Mouse (Mus musculus): ENCODE results near the gene Gm5678.
A peak's percentile ranks its signal among the peaks of the same experiment; 100 is the strongest.

The Gm5678 gene

DNA sequence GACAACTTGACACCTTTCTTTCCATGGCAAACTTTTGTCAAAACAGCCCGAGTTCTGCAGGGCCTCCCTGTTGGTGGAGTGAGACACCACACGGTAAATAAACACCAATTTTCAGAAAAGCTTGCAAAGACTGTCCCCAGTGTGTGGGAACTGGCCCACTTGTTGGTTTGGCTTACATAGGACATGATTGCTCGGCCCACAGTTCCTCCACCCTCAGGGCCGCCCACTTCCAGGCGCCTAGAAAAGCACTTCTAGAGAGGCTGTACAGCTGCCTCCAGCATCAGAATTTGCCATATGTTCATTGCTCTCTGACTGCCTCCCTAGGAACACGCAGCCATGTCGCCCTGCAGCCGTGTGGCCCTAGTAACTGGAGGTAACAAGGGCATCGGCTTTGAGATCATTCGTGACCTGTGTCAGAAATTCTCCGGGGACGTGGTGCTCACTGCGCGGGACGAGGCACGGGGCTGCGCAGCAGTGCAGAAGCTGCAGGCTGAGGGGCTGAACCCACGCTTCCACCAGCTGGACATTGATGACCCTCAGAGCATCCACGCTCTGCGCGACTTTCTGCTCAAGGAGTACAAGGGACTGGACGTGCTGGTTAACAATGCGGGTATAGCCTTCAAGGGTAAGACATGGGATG lies at the start of gene Gm5678:
Gene Gm5678 (plus strand): TSS at position 337 of the 640 bp plus-strand sequence.
- no peak for DNase-seq

DNA sequence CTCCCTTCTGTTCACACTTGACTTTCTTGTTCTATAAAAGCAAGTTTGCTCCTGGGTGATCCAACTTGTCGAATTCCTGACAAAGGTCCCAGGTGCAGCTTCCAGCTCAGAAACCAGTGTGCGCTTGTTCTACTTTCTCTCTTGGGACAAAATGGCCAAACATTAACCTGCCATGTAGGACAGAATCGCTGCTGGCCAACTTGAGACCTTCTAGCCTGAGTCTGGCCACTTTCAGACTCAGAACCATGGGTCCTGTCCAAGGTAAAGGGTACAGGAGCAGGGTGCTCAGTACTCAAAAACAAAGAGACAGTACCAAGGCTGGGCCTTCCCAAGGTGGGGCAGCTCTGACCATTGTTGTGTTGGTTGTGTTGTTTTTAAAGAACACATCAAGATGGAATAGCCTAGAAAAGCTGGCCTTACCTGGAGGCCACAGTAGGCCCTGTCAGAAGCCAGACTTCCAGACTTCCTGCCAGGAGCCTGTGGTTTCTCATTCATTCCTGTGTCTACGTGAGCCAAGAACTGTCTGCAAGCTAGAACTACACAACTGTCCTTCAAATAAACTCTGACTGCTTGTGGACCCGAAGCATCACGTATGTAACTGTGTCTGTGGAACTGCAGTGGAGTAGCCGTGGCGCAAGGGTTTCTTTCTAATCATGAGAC lies 49.4 kb upstream of the Gm5678 start:
- DNase-seq = no peak

DNA sequence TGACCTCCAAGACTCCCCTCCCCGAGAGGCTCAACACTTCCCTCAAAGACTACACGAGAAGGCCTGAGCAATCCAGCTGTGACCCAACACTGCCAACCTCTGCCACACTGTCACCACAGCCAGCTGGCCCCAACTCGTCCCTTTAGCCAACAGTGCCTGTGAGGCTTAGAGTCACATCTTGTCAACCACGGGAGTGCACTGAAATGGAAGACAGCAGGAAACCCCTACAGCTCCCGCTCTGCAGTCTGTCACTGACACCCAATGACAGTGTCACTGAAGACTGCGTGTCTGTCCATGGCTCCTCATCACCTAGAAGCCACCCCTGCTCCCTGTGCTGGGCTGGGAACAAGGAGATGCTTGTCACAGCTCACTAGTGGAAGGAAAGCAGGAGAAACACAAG lies 46.8 kb upstream of the Gm5678 start:
- DNase-seq = no peak

DNA sequence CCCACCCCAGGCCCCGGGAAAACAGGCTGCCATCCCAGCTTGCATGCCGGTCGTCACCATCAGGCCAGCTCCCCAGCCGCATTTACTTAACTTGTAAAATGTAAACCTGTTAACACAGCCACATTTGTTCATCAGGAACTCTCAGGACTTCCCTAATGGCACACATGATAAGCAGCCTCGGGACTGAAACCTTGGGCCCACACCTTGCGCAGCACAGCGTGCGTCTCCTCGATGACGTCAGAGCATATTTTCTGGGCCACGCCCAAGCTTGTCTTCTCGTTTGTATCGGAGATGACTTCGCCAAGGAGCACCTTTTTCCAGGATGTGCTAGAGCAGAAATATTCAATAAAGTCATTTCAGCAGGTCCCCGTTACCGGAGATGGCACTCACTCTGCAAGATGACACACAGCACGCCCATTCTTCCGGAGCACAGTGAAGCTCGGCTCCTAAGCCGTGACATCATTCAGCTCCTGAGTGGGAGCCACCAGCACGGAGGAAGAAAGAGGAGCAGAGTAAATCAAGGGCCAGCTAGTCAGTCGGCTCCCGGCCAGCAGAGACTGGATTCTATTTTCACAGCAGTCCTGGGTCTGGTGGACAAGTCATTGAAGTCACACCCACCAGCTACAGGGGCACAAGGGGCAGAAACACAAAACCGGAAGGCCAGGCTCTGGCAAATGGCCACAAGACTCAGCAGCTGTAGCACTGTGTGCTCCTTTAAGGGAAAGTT lies 42.8 kb upstream of the Gm5678 start:
- no peak for DNase-seq

DNA sequence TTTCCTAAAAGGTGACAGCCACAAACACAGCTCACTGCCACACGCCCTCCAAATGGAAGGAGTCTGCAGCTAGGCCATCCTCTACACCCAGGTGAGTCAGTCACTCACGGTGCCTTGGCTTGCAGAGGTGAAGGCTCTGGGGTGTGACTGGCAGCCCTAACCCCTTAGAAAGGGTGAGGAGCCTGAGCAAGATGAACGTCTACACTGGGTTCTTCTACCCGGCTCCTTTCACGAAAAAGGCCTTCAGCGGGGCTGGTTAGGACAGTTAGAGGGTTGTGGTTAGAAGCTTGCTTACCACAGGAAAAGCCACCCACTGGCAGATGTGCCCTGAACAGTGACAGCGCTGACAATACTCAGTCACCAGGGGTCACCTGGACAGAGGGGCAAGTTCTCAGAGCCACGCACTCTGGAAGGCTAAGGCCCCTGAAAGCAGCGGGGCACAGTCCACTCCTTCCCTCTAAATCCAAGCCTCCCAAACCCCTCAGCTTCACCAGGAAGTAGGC lies 42.1 kb upstream of the Gm5678 start:
- peak; percentile 49 for DNase-seq

DNA sequence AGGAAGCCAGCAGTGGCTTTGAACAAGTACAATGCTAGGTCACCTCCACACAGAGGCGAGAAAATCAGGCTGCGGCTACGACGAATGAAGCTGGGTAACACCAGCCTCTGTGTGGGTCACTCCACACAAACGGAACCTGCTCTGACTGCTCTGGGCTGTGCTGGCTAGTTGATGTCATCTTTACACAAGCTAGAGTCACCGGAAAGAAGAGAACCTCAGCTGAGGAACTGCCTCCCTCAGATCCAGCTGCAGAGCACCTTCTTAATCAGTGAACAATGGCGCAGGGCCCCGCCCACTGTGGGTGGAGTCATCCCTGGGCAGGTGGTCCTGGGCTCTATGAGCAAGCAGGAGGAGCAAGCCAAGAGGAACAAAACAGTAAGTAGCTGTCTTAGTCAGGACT lies 41.5 kb upstream of the Gm5678 start:
- DNase-seq = peak; percentile 88

DNA sequence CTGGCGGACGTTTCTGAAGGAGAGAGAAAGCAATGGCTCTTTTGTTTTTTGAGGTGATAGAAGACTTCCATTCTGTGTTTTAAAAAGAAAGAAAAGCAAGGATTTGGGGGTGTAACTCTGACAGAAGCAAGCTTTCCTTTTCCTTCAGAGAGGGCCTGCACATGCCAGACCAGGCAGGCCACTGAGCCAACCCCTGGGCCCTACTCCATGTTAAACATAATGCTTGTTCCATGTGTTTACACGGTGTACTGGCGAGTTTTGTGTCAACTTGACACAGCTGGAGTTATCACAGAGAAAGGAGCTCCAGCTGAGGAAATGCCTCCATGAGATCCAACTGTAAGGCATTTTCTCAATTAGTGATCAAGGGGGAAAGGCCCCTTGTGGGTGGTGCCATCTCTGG lies 39.6 kb upstream of the Gm5678 start:
- DNase-seq = no peak

DNA sequence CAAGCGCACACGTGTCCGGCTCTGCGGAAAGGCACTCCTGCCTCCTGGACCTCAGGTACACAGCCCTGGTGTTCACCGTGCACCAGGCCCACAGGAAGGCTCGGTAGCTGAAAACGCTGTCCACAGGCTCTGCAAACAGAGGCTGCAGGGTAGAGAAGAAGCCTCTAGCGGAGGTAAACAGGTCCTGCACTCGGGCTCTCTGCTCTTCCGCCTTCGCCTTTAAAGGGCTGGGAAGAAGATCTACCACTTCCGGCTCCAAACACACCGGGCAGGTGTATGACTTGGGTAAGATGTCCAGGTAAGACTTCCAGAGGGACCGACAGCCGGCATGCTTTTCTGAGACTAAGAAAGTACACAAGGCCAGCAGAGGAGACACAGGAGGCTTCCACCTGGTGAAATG lies 37.0 kb upstream of the Gm5678 start:
- DNase-seq = no peak

DNA sequence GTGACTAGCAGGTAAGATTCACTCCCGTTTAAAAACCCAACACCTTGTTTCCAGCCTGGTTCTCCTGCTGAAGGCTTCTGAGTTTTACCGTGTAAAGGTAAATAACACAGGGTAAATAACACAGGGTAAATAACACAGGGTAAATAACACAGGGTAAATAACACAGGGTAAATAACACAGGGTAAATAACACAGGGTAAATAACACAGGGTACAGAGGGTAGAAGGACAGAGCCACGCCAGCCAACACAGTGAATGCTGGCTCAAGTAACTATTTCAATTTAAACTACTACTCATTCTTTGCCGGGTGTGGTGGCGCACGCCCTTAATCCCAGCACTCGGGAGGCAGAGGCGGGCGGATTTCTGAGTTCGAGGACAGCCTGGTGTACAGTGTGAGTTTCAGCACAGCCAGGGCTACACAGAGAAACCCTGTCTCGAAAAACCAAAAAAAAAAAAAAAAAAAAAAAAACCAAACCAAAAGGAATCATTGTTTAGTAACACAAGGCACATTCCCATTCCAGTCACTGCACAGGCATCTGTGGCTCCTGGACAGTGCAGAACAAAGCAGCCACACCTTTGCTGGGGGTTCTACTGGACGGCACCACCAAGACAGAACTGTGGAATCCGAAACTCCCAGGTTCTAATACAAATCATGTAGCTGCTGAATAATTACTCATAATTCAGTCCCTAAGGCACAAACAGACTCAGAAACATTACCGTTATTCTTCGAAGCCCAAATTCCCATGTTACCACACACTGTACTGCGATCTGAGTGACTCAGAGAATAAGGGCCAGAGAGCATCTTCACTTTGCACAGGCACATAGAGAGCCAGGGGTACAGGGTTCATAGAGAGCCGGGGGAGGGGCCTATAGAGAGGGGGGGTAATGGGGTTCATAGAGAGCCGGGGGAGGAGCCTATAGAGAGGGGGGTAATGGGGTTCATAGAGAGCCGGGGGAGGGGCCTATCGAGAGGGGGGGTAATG lies 36.2 kb upstream of the Gm5678 start:
- DNase-seq = no peak

DNA sequence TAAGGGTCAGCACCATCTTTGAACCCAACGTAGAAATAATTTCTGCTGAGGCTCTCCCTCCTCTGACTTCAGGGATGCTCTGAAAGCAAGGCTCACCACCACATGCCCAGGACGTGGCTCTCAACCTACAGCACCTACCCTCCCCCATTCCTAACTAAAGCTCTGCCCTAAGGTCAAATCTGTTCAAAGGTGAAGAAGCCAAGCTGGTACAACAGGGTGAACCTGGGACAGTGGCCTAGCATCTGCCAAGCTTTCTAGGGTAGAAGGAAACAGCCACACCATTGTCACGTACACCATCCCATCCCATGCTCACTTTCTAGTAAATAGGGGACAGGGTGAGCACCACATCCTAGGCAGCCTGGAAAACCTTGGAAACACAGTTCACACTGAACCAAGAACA lies 35.2 kb upstream of the Gm5678 start:
- no peak for DNase-seq

DNA sequence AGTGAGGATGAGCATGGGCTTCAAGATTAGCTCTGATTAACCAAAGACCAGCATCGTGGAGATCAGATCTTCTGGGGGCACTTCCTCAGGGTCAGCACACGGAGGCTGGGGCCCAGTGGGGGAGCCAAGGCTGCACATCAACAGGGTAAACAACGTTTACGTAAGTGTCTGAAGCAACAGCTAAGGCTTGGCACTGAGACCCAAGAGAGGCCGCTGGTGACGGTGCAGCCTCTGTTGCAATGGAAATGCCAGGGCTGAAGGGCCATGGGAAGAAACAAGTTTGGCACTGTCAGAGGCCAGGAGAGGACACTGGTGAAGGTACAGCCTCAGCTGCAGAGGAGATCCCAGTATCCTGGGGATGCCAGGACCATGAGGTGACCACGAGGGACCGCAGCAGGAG lies 34.5 kb upstream of the Gm5678 start:
- no peak for DNase-seq

DNA sequence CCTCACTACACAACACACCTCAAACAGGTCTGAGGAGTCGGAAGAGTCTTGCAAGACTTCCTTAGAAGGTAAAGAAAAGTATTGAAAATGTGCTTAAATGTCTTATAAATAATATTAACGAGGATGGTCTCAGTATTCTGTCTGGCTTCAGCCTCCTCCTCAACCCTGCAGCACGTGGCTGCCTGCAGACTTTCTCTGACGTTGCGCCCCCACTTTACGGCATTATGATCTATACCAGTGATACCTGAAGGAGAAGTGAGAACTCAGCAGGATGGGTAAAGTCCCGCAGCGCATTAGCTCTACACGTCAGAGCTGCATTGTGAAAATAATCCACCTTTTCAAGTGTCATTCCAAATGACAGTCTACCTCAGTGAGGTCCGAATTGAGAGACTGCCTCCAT lies 33.4 kb upstream of the Gm5678 start:
- no peak for DNase-seq

DNA sequence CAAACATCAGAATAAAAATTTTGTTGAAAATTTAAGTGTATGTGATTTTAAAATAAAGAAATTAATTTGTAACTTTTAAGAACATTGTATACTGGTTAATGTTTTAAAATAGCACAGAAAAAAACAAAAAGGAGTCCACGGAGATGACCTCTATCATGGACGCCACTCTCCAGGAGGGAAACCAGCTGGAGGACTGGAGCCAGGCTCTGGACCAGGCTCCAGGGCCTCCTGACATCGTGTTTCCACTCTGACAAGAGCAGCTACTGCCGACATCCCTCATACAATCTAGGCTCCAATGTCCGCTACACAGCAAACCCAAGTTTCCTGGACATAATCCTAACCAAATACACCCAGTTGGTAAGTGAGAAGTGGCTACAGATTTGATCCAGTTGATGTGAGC lies 32.1 kb upstream of the Gm5678 start:
- DNase-seq = no peak

DNA sequence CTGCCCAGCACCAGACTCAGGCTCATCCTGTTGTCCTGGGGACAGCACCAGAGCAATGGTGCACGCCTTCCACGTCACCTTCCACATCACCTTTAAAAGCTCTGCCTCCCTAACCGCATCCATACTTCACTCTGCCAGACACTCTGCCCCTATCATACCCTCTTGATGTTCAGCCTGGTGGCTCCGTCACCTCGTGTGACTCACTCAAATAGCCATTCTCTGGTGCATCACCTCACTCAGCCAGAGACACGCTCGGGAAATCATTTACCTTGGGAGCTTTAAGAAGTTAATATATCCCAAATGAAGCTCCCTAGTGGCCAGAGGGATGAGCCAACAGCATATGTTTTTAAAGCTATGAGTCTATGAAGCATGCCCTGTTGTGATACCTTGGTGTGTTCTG lies 31.1 kb upstream of the Gm5678 start:
- DNase-seq = no peak

DNA sequence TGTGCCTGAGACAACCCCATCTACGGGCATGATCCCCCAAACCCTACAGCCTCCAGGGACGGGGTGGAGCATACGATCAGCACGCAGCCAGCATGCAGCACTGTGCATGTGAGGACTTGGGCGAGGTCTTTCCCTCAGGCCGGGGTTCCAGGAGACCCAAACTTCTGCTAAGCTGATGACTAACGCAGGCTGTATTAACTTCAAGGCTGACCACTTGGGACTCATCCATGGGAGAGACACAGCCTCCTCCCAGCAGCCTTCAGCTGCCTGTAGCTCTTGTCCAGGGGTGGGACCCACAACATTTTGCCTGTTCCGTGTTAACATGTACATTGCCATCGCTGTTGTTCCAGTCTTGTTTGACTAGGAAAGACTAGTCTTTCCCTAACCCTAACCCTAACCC lies 30.3 kb upstream of the Gm5678 start:
- no peak for DNase-seq

DNA sequence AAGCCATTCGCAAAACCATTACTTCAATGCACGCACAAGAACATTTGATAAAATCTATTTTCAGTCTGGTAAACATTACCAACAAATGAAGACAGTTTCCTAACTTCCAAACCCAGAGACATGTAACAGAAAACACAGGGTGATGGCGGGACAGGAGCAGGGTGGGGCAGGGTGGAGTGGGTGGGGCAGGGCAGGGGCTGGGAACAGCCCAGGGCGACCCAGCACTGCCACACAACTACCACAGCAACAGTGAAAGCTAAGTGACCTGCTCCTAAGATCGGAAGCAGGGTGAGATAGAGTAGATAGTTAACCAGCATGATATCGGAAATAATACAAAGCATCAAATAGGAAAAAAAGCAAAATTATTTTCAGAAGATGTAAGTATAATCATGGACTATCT lies 28.4 kb upstream of the Gm5678 start:
- no peak for DNase-seq

DNA sequence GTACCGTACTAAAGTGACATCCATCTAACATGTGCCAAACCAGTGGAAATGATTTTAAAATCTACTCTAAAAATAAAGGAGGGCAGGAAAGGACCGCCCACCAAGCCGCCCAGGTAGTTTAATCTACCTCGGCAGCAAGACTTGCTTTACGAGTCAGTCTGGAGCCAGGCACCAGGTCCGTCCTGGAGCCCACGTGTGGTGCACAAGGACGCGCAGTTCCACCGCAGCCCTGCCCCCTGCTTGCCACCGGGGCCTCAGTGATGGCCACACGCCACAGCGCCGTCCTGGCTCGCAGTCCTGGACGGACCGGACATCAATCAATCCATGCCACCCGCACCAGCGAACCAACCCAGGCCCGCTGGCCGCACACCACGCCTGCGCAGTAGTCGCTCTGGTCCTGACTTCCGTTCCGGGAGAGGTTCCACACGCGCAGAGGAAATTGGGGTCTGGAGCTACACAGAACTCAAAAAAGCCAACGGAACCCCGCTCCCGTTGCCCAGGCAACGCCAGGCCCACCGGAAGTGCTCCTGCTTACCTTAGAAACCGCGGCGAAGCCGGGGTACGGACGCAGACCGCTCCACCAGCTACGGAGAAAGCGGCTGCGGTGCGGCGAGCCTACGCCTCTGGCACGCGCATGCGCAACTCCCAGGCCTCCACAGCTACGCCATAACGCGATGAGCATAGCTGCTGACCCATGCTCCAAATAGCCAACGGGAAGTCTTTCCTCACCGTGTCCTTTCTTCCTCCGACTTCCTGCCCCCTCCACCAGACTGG lies 24.3 kb upstream of the Gm5678 start, which contains the start of gene Setd4:
Gene Setd4 (minus strand): TSS at position 625 of the 774 bp plus-strand sequence.
- DNase-seq = peak; percentile 88

DNA sequence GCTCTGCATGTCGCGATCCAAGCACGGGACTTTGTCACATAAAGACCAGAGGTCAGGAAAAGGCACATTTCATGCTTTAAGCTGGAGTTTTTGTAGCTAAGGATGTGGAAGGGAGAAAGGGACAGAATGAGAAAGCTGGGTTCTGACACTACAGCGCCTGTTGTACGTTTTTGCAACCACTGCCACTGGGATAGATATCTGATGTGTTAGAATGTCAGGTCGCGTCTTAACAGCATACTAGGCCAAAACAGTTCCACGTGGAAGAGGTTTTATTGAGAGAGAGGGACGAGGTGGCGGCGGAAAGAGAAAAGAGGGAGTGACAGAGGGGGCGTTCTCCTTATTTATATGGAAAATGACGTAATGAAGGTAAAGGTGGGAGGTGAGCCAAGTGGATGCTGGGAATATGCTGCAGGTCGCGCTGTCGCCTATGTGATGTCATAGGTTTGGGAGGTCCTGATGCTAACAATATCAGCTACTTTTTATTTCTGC lies 23.4 kb upstream of the Gm5678 start:
- DNase-seq = no peak

DNA sequence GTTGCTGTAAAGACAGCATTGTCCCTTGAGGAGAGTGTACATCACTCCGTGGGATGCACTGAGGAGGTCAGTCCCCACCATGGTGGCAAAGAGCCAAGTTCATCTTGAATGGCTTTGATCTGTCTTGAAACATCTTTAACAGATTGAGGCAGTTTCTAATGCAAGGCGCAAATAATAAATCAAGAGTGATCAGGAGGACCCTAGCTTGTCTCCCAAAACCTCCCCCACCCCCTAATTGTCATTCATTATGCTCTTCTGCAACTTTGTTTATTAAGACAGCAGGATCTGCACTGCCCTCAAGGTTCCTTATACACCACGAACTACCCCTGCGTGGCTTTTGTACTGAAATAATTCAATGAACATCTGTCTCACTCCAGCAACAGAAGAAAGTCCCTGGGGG lies 22.3 kb upstream of the Gm5678 start, which contains the start of gene Cbr1:
Gene Cbr1 (plus strand): TSS at position 301 of the 400 bp plus-strand sequence.
- DNase-seq = no peak

DNA sequence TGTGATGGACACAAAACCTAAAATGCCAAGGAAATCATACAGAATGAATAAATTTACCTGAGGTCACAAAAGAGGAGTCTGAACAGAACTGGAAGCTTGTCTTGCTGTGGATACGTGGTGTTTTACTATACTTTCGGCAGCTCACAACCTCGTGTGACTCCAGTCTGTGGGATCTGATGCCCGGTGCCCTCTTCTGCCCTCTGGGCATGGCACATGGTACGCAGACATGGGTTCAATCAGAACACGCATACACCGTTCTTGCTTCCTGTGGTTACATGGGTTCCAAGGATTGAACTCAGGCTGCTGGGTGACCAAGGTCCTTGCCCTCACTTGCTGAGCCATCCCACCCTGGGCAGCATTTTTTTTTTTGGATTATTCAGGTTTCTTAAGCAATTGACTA lies 21.8 kb upstream of the Gm5678 start:
- DNase-seq = no peak

DNA sequence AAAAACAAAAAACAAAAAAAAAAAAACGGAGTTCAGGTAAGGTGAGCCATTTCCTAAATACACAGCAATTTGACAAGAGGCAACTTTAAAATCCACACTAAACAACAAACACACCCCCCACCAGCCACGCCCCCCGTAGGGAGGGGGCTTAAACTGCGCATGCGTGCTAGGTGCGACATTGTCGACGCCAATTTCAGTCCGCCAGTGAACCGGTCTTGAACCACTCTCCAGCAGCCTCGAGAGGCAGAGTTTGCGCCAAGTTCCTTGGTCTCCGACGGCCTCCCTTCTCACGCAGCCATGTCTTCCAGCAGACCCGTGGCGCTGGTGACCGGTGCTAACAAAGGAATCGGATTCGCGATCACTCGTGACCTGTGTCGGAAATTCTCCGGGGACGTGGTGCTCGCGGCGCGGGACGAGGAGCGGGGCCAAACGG lies 20.2 kb upstream of the Gm5678 start:
- DNase-seq = peak; percentile 93

DNA sequence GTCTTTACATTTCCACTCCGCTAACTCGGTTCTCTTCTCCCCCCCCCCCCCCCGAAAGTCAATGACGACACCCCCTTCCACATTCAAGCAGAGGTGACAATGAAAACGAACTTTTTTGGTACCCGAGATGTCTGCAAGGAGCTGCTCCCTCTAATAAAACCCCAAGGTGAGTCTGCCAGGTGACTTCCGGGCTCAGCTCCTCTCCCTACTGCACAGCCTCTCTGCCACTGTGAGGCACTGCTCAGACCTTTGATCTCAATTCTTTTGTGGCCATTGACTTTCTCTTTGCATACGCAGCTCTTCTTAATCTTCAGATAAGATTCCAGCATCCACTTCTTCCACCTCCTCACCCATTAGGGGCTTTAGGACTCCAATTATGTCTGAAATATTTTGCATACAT lies 19.2 kb upstream of the Gm5678 start:
- DNase-seq = no peak
